Mouse (Mus musculus): ENCODE measurements around the gene Ssxb9.
"Not testable (repeated sequence)": the region's sequence is repeated elsewhere in the genome, so short reads cannot be mapped to it uniquely, and the experiment has no call there.

Ssxb9 gene

DNA sequence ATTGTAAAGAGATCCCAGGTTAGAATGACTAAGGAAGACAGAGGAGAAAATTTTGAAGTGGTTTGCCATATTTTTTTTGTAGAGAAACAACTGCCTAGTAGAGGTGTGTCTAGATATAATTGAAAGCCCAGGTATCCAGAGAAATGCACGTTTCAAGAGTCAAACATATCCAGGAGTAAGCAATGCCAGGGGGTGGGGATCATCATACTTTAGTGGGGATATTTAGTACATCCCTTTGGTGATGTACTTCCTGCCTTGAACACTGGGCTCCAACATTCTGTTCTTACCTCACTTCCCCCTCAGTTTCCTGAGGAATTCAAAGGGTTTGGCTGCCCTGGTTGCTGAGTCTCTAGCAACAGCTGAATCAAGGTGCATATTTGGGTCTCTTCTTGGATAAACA, at the start of gene Ssxb9:
TSS of gene Ssxb9 (plus strand) at position 301 of the 400 bp plus-strand sequence.
- not testable (repeated sequence) for DNase-seq (ENCODE audit: low read depth, low spot score)

DNA sequence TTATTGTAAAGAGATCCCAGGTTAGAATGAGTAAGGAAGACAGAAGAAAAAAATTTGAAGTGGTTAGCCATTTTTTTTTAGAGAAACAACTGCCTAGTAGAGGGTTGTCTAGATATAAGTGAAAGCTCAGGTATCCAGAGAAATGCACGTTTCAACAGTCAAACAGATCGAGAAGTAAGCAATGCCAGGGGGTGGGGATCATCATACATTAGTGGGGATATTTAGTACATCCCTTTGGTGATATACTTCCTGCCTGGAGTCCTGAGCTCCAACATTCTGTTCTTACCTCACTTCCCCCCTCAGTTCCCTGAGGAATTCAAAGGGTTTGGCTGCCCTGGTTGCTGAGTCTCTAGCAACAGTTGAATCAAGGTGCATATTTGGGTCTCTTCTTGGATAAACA, 39.7 kb upstream of the Ssxb9 start, which contains the start of gene Ssxb10:
TSS of gene Ssxb10 (plus strand) at position 301 of the 400 bp plus-strand sequence.
- no peak for DNase-seq (ENCODE audit: low read depth, low spot score)

DNA sequence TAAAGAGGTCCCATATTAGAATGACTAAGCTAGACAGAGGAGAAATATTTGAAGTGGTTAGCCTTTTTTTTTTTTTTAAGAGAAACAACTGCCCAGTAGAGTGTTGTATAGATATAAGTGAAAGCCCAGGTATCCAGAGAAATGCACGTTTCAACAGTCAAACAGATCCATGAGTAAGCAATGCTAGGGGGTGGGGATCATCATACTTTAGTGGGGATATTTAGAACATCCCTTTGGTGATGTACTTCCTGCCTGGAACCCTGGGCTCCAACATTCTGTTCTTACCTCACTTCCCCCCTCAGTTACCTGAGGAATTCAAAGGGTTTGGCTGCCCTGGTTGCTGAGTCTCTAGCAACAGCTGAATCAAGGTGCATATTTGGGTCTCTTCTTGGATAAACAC, 46.2 kb downstream of the Ssxb9 start, which contains the start of gene Ssxb1:
TSS of gene Ssxb1 (plus strand) at position 301 of the 400 bp plus-strand sequence.
- DNase-seq (ENCODE audit: low read depth, low spot score), result not testable (repeated sequence)

Measured in mesoderm, embryonic 11.5 days (tissue).